Mouse (Mus musculus) heart, embryonic 14.5 days (tissue): ENCODE measurements around the gene Lexm. TPM values are rescaled to one million over a fixed set of nuclear protein-coding genes. Genes with fewer than 3 reads are reported as not detected.

ENCODE experiments used
- ATAC-seq: fragments of 200-750 bp; cut with Nextera tagmentation; 2 replicates; pipeline ENCODE4 v1.8.0; 2017; ENCODE audit warnings: low read depth, moderate TSS enrichment; ENCODE audit not compliant: insufficient number of reproducible peaks, insufficient read depth, low FRiP score
- H3K27ac ChIP-seq, 2 experiments: fragments of 200-500 bp in 1 of 2; fragments of 300-500 bp in 1 of 2; sonication (generic) in 1 of 2; replicated peaks in 1 of 2; 2 replicates each; pipeline ENCODE4 v1.5.1; 2012 to 2014; ENCODE audit warnings: low read depth in 2 of 2, low read length in 2 of 2, control low read depth in 1 of 2, mild to moderate bottlenecking in 1 of 2, mixed read lengths in 1 of 2; ENCODE audit not compliant: control insufficient read depth in 1 of 2, insufficient read depth in 1 of 2
- H3K27me3 ChIP-seq: fragments of 300-500 bp; sonication (generic); 2 replicates; pipeline ENCODE4 v1.6.1; 2014; ENCODE audit warnings: mild to moderate bottlenecking, low read length, control low read depth; ENCODE audit not compliant: control insufficient read depth, insufficient read depth
- H3K36me3 ChIP-seq: fragments of 300-500 bp; sonication (generic); 2 replicates; pipeline ENCODE4 v1.6.1; 2014; ENCODE audit warnings: mild to moderate bottlenecking, control low read depth, low read length, mixed read lengths; ENCODE audit not compliant: control insufficient read depth, insufficient read depth
- H3K4me1 ChIP-seq, 2 experiments: fragments of 200-500 bp in 1 of 2; fragments of 300-500 bp in 1 of 2; sonication (generic) in 1 of 2; 2 replicates each; pipeline ENCODE4 v1.6.1; 2012 to 2014; ENCODE audit warnings: low read length in 2 of 2, control low read depth in 1 of 2, mixed read lengths in 1 of 2; ENCODE audit not compliant: control insufficient read depth in 2 of 2, insufficient read depth in 2 of 2
- H3K4me2 ChIP-seq: fragments of 300-500 bp; sonication (generic); 2 replicates; pipeline ENCODE4 v1.6.1; 2014; ENCODE audit warnings: mild to moderate bottlenecking, low read length
- H3K4me3 ChIP-seq, 2 experiments: fragments of 200-500 bp in 1 of 2; fragments of 300-500 bp in 1 of 2; sonication (generic) in 1 of 2; 2 replicates each; pipeline ENCODE4 v1.5.1; 2012 to 2014; ENCODE audit warnings: low read length in 2 of 2, mild to moderate bottlenecking in 2 of 2, control low read depth in 1 of 2, low read depth in 1 of 2, moderate library complexity in 1 of 2; ENCODE audit not compliant: control insufficient read depth in 1 of 2, insufficient read depth in 1 of 2
- H3K9ac ChIP-seq: fragments of 300-500 bp; sonication (generic); 2 replicates; pipeline ENCODE4 v1.6.1; 2014; ENCODE audit warnings: mild to moderate bottlenecking, low read length
- H3K9me3 ChIP-seq: fragments of 300-500 bp; sonication (generic); 2 replicates; pipeline ENCODE4 v1.6.1; 2016; ENCODE audit warnings: low read length, control low read depth; ENCODE audit not compliant: control insufficient read depth
- WGBS: fragments of 180-500 bp; shearing (Covaris S2); extraction: QIAGEN DNeasy Blood & Tissue Kit; methylation state at CpG from one replicate; pipeline ENCODE4 v1.1.7; 2014; 5-methylcytosine and 5-hydroxymethylcytosine counted together
- polyA plus RNA-seq: library from polyadenylated mRNA; unstranded; fragments of >200 nt; fragmentation: Nextera tagmentation; extraction: Ambion mirVana; gene quantifications from 2 replicates; pipeline ENCODE4 v1.2.1, GENCODE M21; 2014

The Lexm gene
- polyA plus RNA-seq, 1 experiment from 2014 or later, result not detected

GRCm38 (mm10) chr4:106633281-106634085, 16.4 kb upstream of the Lexm start:
- no peaks in the 10 kb centered on the region for H3K9me3 ChIP-seq
- no peak for ATAC-seq
- peak overlapping the region; percentile 17 to 33; a peak in 1 of 4 replicates for H3K27ac ChIP-seq
- H3K4me3 ChIP-seq, result no peak overlapping the region
- no peaks in the 10 kb centered on the region for H3K36me3 ChIP-seq
- peaks cover 15% of the 10 kb centered on the region; the same call in 1 of the 2 replicates for H3K27me3 ChIP-seq
- no peak overlapping the region for H3K4me2 ChIP-seq
- H3K9ac ChIP-seq, result no peak overlapping the region
- H3K4me1 ChIP-seq, result peaks cover 0 to 4% of the 10 kb centered on the region in 2 experiments; a peak in 1 of 4 replicates
- 22% methylated on average over 8 of the region's 8 CpGs for WGBS

- no peak overlapping the region for H3K4me3 ChIP-seq
- H3K27me3 ChIP-seq, result peaks cover 15% of the 10 kb centered on the region; the same call in 1 of the 2 replicates
- H3K4me2 ChIP-seq, result no peak overlapping the region
- no peaks in the 10 kb centered on the region for H3K36me3 ChIP-seq
- no peak overlapping the region for H3K9ac ChIP-seq
- no peak for ATAC-seq
- H3K9me3 ChIP-seq, result no peaks in the 10 kb centered on the region
- H3K4me1 ChIP-seq, result peaks cover 0 to 4% of the 10 kb centered on the region in 2 experiments; a peak in 1 of 4 replicates
- 58% methylated on average over 1 of the region's 3 CpGs for WGBS
- H3K27ac ChIP-seq, result no peak overlapping the region
Measured at GRCm38 (mm10) chr4:106632313-106632712, 15.3 kb upstream of the Lexm start.

- no peak overlapping the region for H3K4me2 ChIP-seq
- ATAC-seq, result no peak
Measured at GRCm38 (mm10) chr4:106630333-106631220, 13.5 kb upstream of the Lexm start.

GRCm38 (mm10) chr4:106629374-106629773, 12.3 kb upstream of the Lexm start:
- Histone ChIP-seq H3K9me3 (no peaks in the 10 kb centered on the region), H3K9ac (no peak overlapping the region), H3K27ac (no peak overlapping the region), H3K4me3 (no peak overlapping the region), H3K36me3 (no peaks in the 10 kb centered on the region), H3K4me2 (no peak overlapping the region), H3K4me1 (peaks cover 0 to 4% of the 10 kb centered on the region in 2 experiments; a peak in 1 of 4 replicates), H3K27me3 (peaks cover 24% of the 10 kb centered on the region)
- WGBS, result 65% methylated on average over 5 of the region's 5 CpGs
- no peak for ATAC-seq

More at GRCm38 (mm10) chr4:106630333-106631220, 13.5 kb upstream of the Lexm start:
- H3K9me3 ChIP-seq, result no peaks in the 10 kb centered on the region
- H3K36me3 ChIP-seq, result no peaks in the 10 kb centered on the region
- 32% methylated on average over 14 of the region's 14 CpGs for WGBS
- no peak overlapping the region for H3K4me3 ChIP-seq
- peaks cover 0 to 4% of the 10 kb centered on the region in 2 experiments; a peak in 1 of 4 replicates for H3K4me1 ChIP-seq
- H3K27ac ChIP-seq, result no peak overlapping the region
- peaks cover 17% of the 10 kb centered on the region for H3K27me3 ChIP-seq
- no peak overlapping the region for H3K9ac ChIP-seq

- H3K27ac ChIP-seq, result no peak overlapping the region
- ATAC-seq, result no peak
- H3K4me3 ChIP-seq, result no peak overlapping the region
- H3K27me3 ChIP-seq, result peaks cover 30% of the 10 kb centered on the region
- WGBS, result 31% methylated on average over 9 of the region's 9 CpGs
- H3K9me3 ChIP-seq, result no peaks in the 10 kb centered on the region
- no peaks in the 10 kb centered on the region for H3K36me3 ChIP-seq
- H3K4me1 ChIP-seq, result peaks cover 0 to 3% of the 10 kb centered on the region in 2 experiments; a peak in 1 of 4 replicates
- no peak overlapping the region for H3K4me2 ChIP-seq
- H3K9ac ChIP-seq, result no peak overlapping the region
Measured at GRCm38 (mm10) chr4:106628650-106629360, 11.8 kb upstream of the Lexm start.

- Histone ChIP-seq H3K4me2 (no peak overlapping the region), H3K9me3 (no peaks in the 10 kb centered on the region), H3K9ac (no peak overlapping the region), H3K4me1 (no peaks in the 10 kb centered on the region; a peak in 1 of 4 replicates), H3K27me3 (peaks cover 40% of the 10 kb centered on the region), H3K27ac (no peak overlapping the region), H3K36me3 (no peaks in the 10 kb centered on the region), H3K4me3 (no peak overlapping the region)
- 72% methylated on average over 5 of the region's 5 CpGs for WGBS
- no peak for ATAC-seq
Measured at GRCm38 (mm10) chr4:106627809-106628208, 10.8 kb upstream of the Lexm start.

- Histone ChIP-seq H3K27ac (no peak overlapping the region), H3K4me2 (no peak overlapping the region), H3K36me3 (no peaks in the 10 kb centered on the region), H3K9ac (no peak overlapping the region), H3K4me3 (no peak overlapping the region), H3K9me3 (no peaks in the 10 kb centered on the region), H3K4me1 (no peaks in the 10 kb centered on the region; a peak in 1 of 4 replicates), H3K27me3 (peaks cover 53% of the 10 kb centered on the region)
- ATAC-seq, result no peak
- 68% methylated on average over 10 of the region's 10 CpGs for WGBS
Measured at GRCm38 (mm10) chr4:106624271-106624670, 7.2 kb upstream of the Lexm start.
